Comparison of ENCODE assay signal across 8 mouse cellular contexts in the genomic region with DNA sequence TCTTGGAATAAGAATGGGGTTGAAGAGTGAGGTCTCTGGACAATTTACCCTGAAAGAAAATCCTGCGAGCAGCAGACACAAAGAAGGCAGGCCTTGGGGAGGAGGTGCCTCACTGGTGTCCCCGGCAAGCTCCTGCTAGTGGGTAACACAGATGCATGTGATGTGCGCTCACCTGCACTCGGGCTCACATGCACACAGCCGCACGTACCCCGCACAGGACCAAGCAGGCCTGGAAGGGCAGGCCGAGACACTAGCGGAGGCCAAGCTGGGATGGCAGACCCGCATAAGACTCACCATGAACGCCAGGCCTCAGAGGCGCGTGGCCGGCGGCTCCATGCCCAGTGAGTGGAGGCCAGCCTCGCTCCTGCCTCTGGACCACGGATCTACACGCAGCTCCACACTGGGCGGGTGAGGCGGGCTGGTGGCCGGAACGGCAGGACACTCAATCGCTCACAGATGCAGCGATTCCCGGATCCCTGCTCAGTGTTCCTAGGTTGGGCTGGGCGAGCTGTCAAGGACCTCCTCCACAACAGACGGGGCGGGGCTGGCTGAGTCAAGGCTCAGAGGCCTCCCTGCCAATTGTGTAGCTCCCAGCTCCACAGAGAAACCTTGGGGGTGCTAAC. TPM values are rescaled to one million over a fixed set of nuclear protein-coding genes. Genes with fewer than 3 reads are reported as not detected.
DNase-seq lines count a peak whose midpoint lies in the region; ATAC-seq and TF ChIP-seq lines count a peak whose summit lies in the region.

No protein-coding gene starts in this region.

- peaks cover 19% of the 10 kb centered on the region; the same call in 1 of the 2 replicates for H3K79me2 ChIP-seq in liver, adult 2 months (ENCODE audit: control insufficient read depth, insufficient read depth, low read length)

- no peak; the same call in 1 of the 2 replicates for TF ChIP-seq CTCF in kidney, postnatal 0 days (IDR thresholded peaks at IDR 0.05; ENCODE audit: low read depth)
- no peak for TF ChIP-seq CTCF in liver, adult 2 months (IDR thresholded peaks at IDR 0.05; ENCODE audit: low read depth, low read length)

- DNase-seq in CD4-positive helper T cell, adult 2 months (ENCODE audit: low read depth, low spot score): peak; percentile 54
- peak; percentile 97 for DNase-seq in kidney, postnatal 0 days (ENCODE audit: low spot score)
- peak; percentile 89 for DNase-seq in liver, adult 2 months (ENCODE audit: extremely low read depth, low read depth, low spot score)
- peak; percentile 76 for DNase-seq in spleen, postnatal 36 days (ENCODE audit: low spot score in 2 of 2)

- H3K4me3 ChIP-seq in brown adipose tissue, adult 24 weeks (ENCODE audit: insufficient read depth, low read depth, low read length): peak overlapping the region; percentile 76
- peak overlapping the region; percentile 86 for H3K4me3 ChIP-seq in heart, embryonic 12.5 days
- peak overlapping the region; percentile 64 for H3K4me3 ChIP-seq in kidney, postnatal 0 days (replicated peaks; ENCODE audit: low read depth, low read length)
- peak overlapping the region; percentile 73 for H3K4me3 ChIP-seq in liver, adult 2 months (ENCODE audit: insufficient read depth, low read depth, low read length)

- 0 out of 2 replicates have a peak overlapping the region, but pooled peaks have one; percentile 18 for H3K27ac ChIP-seq in brown adipose tissue, adult 24 weeks (replicated peaks; ENCODE audit: low read depth, low read length)
- H3K27ac ChIP-seq in heart, embryonic 12.5 days (ENCODE audit: poor library complexity, severe bottlenecking): peak overlapping the region; percentile 67; the same call in 1 of the 2 replicates
- peak overlapping the region; percentile 77 for H3K27ac ChIP-seq in kidney, postnatal 0 days
- H3K27ac ChIP-seq in liver, adult 2 months (replicated peaks; ENCODE audit: insufficient read depth, low read depth, low read length): peak overlapping the region; percentile 8; the same call in 1 of the 2 replicates

- H3K9ac ChIP-seq in heart, embryonic 12.5 days: peak overlapping the region; percentile 89
- peak overlapping the region; percentile 63 for H3K9ac ChIP-seq in kidney, postnatal 0 days (ENCODE audit: low read depth, low read length)
- H3K9ac ChIP-seq in liver, adult 2 months (ENCODE audit: low read depth, low read length): peak overlapping the region; percentile 86

- no peak for TF ChIP-seq POLR2A in liver, adult 2 months (IDR thresholded peaks at IDR 0.05; ENCODE audit: extremely low read depth, insufficient read depth, low read length)

- peak; percentile 90 for ATAC-seq in erythroid progenitor cell, adult 5-6 weeks (replicated peaks; ENCODE audit: low FRiP score, poor library complexity, severe bottlenecking)
- ATAC-seq in heart, embryonic 12.5 days (ENCODE audit: insufficient number of reproducible peaks, low FRiP score): peak; percentile 95
- ATAC-seq in kidney, postnatal 0 days (replicated peaks; ENCODE audit: low FRiP score, low read depth): peak; percentile 88
- ATAC-seq in monocyte, adult 5-6 weeks (replicated peaks; ENCODE audit: insufficient number of reproducible peaks, low FRiP score, low TSS enrichment, poor library complexity, severe bottlenecking): peak; percentile 80

- H3K4me1 ChIP-seq in brown adipose tissue, adult 24 weeks (ENCODE audit: control insufficient read depth, insufficient read depth, insufficient read length, low read length): no peaks in the 10 kb centered on the region
- peaks cover 25% of the 10 kb centered on the region for H3K4me1 ChIP-seq in heart, embryonic 12.5 days (replicated peaks)
- H3K4me1 ChIP-seq in kidney, postnatal 0 days (replicated peaks; ENCODE audit: insufficient read depth, low read length): peaks cover 35% of the 10 kb centered on the region
- peaks cover 14% of the 10 kb centered on the region for H3K4me1 ChIP-seq in liver, adult 2 months (ENCODE audit: control insufficient read depth, insufficient read depth, low read length)

- H3K4me2 ChIP-seq in heart, embryonic 12.5 days: peak overlapping the region; percentile 85
- peak overlapping the region; percentile 74 for H3K4me2 ChIP-seq in kidney, postnatal 0 days (ENCODE audit: low read length)

- under 1% methylated on average over 28 of the region's 28 CpGs for WGBS in heart, embryonic 12.5 days
- WGBS in kidney, postnatal 0 days: under 1% methylated on average over 28 of the region's 28 CpGs
- 0% methylated on average over 28 of the region's 28 CpGs for WGBS in liver, adult 2 months

- no peaks in the 10 kb centered on the region for H3K27me3 ChIP-seq in heart, embryonic 12.5 days (replicated peaks)
- no peaks in the 10 kb centered on the region for H3K27me3 ChIP-seq in kidney, postnatal 0 days (ENCODE audit: insufficient read depth, low read length)
- H3K27me3 ChIP-seq in liver, adult 2 months (ENCODE audit: control insufficient read depth, insufficient read depth, low read length): no peaks in the 10 kb centered on the region

- no peaks in the 10 kb centered on the region for H3K9me3 ChIP-seq in heart, embryonic 12.5 days (replicated peaks)
- no peaks in the 10 kb centered on the region for H3K9me3 ChIP-seq in kidney, postnatal 0 days (replicated peaks; ENCODE audit: low read length)

- no peaks in the 10 kb centered on the region for H3K36me3 ChIP-seq in heart, embryonic 12.5 days
- H3K36me3 ChIP-seq in kidney, postnatal 0 days (ENCODE audit: insufficient read depth, low read length): no peaks in the 10 kb centered on the region
- no peaks in the 10 kb centered on the region for H3K36me3 ChIP-seq in liver, adult 2 months (ENCODE audit: control insufficient read depth, insufficient read depth, low read length)

RNA-seq across cellular contexts. Expression of a gene that starts 45.9 kb away (rescaled TPM):
- 0.33 and 0.48 TPM in 2 replicates for polyA plus RNA-seq in brown adipose tissue, adult 24 weeks (2012; ENCODE audit: insufficient read depth, insufficient read length, missing spikeins)
- total RNA-seq in erythroid progenitor cell, adult 5-6 weeks (2015; ENCODE audit: low replicate concordance): 1.7 and 2.9 TPM in 2 replicates
- 1.8 and 2.7 TPM in 2 replicates for total RNA-seq in erythroid progenitor cell, adult 5-6 weeks (2017; ENCODE audit: low replicate concordance)
- 0.28 and 0.29 TPM in 2 replicates for polyA plus RNA-seq in heart, embryonic 12.5 days (2016; fragmentation: Nextera tagmentation; extraction: Ambion mirVana)
- polyA plus RNA-seq in kidney, postnatal 0 days (2015; fragmentation: Nextera tagmentation; extraction: Ambion mirVana): 0.68 and 0.74 TPM in 2 replicates
- total RNA-seq in liver, adult 2 months (2014; rRNA removed): not detected in 2 replicates
- polyA plus RNA-seq in liver, adult 2 months (2012; rRNA removed): 0.10 TPM in 1 of 2 replicates, not detected in the other
- total RNA-seq in monocyte, adult 5-6 weeks (2017): 0.49 to 0.64 TPM in 2 of 3 replicates, not detected in the other

RNA-seq across cellular contexts. Expression of a gene that starts 46.2 kb away (rescaled TPM):
- 26.5 and 32.9 TPM in 2 replicates for polyA plus RNA-seq in brown adipose tissue, adult 24 weeks (2012; ENCODE audit: insufficient read depth, insufficient read length, missing spikeins)
- total RNA-seq in erythroid progenitor cell, adult 5-6 weeks (2015; ENCODE audit: low replicate concordance): 10.5 and 13.8 TPM in 2 replicates
- total RNA-seq in erythroid progenitor cell, adult 5-6 weeks (2017; ENCODE audit: low replicate concordance): 7.6 and 16.3 TPM in 2 replicates
- polyA plus RNA-seq in heart, embryonic 12.5 days (2016; fragmentation: Nextera tagmentation; extraction: Ambion mirVana): 1.6 and 1.9 TPM in 2 replicates
- 2.4 and 2.6 TPM in 2 replicates for polyA plus RNA-seq in kidney, postnatal 0 days (2015; fragmentation: Nextera tagmentation; extraction: Ambion mirVana)
- 5.1 and 6.0 TPM in 2 replicates for total RNA-seq in liver, adult 2 months (2014; rRNA removed)
- 13.6 and 14.4 TPM in 2 replicates for polyA plus RNA-seq in liver, adult 2 months (2012; rRNA removed)
- 9.1 to 25.8 TPM (median 15.7 TPM) in 3 replicates for total RNA-seq in monocyte, adult 5-6 weeks (2017)

Comparison
In these comparisons a context has a peak if more than half of its experiments do, and no peak if none do; other contexts are left out.
1. Peak in every context shown above with its lines: DNase-seq, ATAC-seq, H3K4me3 ChIP-seq and H3K27ac ChIP-seq.
2. H3K27ac ChIP-seq: peak in every context shown above with its lines; median percentile 77 in kidney, postnatal 0 days; 67 in heart, embryonic 12.5 days; 18 in brown adipose tissue, adult 24 weeks; 8 in liver, adult 2 months.